Mouse (Mus musculus): ENCODE data around the gene Il1f6.
"Not testable (repeated sequence)": the region's sequence is repeated elsewhere in the genome, so short reads cannot be mapped to it uniquely, and the experiment has no call there.

DNA sequence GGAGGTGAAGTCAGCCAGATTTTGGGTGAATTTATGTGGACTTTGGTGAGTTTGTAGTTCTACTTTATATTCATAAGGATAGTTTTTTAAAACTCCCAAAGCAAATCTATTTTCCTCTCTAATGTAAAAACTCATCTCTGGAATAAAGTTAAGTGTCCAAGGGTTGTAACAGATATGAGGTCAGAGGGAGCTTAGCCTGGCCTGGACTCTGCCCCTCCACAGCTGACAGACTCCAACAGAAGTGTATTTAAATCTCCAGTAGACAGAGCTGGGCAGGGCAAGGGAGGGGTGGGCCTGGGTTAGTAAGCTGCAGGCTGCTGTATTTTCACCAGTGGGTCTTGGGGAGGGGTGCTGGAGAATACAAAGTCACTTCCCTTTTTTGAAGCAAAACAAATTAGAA, 31.1 kb upstream of the Il1f6 start:
- not testable (repeated sequence) for TF ChIP-seq POLR2A (IDR thresholded peaks at IDR 0.05; ENCODE audit: low read depth, low read length); CTCF (IDR thresholded peaks at IDR 0.05; ENCODE audit: extremely low read depth, insufficient read length, insufficient replicate concordance, low read depth, low read length)

Measured in small intestine, adult 2 months (tissue).